Mouse (Mus musculus) myocyte (in vitro differentiated cells): ENCODE results near the gene Zfp790. TPM values are rescaled to one million over a fixed set of nuclear protein-coding genes. Genes with fewer than 3 reads are reported as not detected.

Experiments used
- H3K27me3 ChIP-seq: one replicate; pipeline ENCODE4 v1.6.1; 2011; ENCODE audit not compliant: control insufficient read depth, insufficient read depth, insufficient read length
- H3K36me3 ChIP-seq: one replicate; pipeline ENCODE4 v1.6.1; 2011; ENCODE audit not compliant: control insufficient read depth, insufficient read depth
- H3K4me2 ChIP-seq: one replicate; pipeline ENCODE4 v1.6.1; 2011; ENCODE audit warnings: low read depth, control low read depth
- H3K4me3 ChIP-seq: one replicate; pipeline ENCODE4 v1.5.1; 2011; ENCODE audit warnings: mild to moderate bottlenecking, control low read depth, moderate library complexity
- H3K79me2 ChIP-seq: one replicate; pipeline ENCODE4 v1.6.1; 2011; ENCODE audit not compliant: control insufficient read depth, insufficient read depth
- H3ac ChIP-seq: one replicate; pipeline ENCODE4 v1.6.1; 2011; ENCODE audit not compliant: control insufficient read depth, insufficient read length
- CEBPB ChIP-seq: IDR thresholded peaks from 2 replicates; pipeline ENCODE4 v1.6.1; 2011; ENCODE audit warnings: mild to moderate bottlenecking, moderate library complexity; ENCODE audit not compliant: poor library complexity, insufficient read depth, severe bottlenecking
- E2F4 ChIP-seq: IDR thresholded peaks from one replicate; pipeline ENCODE4 v1.6.1; 2011; ENCODE audit warnings: mild to moderate bottlenecking, control low read depth, moderate library complexity; ENCODE audit not compliant: insufficient read depth
- MAX ChIP-seq: IDR thresholded peaks from one replicate; pipeline ENCODE4 v1.6.1; 2011; ENCODE audit warnings: low read depth, mild to moderate bottlenecking, control low read depth
- MYOD1 ChIP-seq, 3 experiments: IDR thresholded peaks; one replicate each; pipeline ENCODE4 v1.6.1; 2011; ENCODE audit warnings: control low read depth in 2 of 3, low read depth in 2 of 3, mild to moderate bottlenecking in 2 of 3, moderate library complexity in 1 of 3; ENCODE audit not compliant: insufficient read length in 2 of 3, control insufficient read depth in 1 of 3
- MYOG ChIP-seq, 3 experiments: IDR thresholded peaks; one replicate each; pipeline ENCODE4 v1.6.1; 2011; ENCODE audit warnings: control low read depth in 2 of 3, low read depth in 2 of 3, mild to moderate bottlenecking in 2 of 3; ENCODE audit not compliant: insufficient read length in 2 of 3, control insufficient read depth in 1 of 3, insufficient read depth in 1 of 3
- POLR2A ChIP-seq: IDR thresholded peaks from one replicate; pipeline ENCODE4 v1.6.1; 2011; ENCODE audit warnings: low read depth, mild to moderate bottlenecking, control low read depth, moderate library complexity; ENCODE audit not compliant: insufficient read length
- POLR2AphosphoS2 ChIP-seq: IDR thresholded peaks from one replicate; pipeline ENCODE4 v1.6.1; 2011; ENCODE audit warnings: low read depth, control low read depth; ENCODE audit not compliant: insufficient read length
- REST ChIP-seq: IDR thresholded peaks from one replicate; pipeline ENCODE4 v1.6.1; 2011; ENCODE audit warnings: mild to moderate bottlenecking, control low read depth, moderate library complexity; ENCODE audit not compliant: insufficient read depth, insufficient read length
- SRF ChIP-seq: IDR thresholded peaks from one replicate; pipeline ENCODE4 v1.6.1; 2011; ENCODE audit warnings: low read depth; ENCODE audit not compliant: control insufficient read depth, insufficient read length
- TCF12 ChIP-seq: IDR thresholded peaks from one replicate; pipeline ENCODE4 v1.6.1; 2011; ENCODE audit warnings: mild to moderate bottlenecking, control low read depth; ENCODE audit not compliant: poor library complexity, insufficient read depth, severe bottlenecking
- TCF3 ChIP-seq: IDR thresholded peaks from one replicate; pipeline ENCODE4 v1.6.1; 2011; ENCODE audit warnings: low read depth, control low read depth; ENCODE audit not compliant: insufficient read length
- USF1 ChIP-seq: IDR thresholded peaks from one replicate; pipeline ENCODE4 v1.6.1; 2011; ENCODE audit warnings: low read depth, mild to moderate bottlenecking, control low read depth, moderate library complexity
- polyA plus RNA-seq: library from polyadenylated mRNA; unstranded; fragments of >200 nt; fragmentation: generic; extraction: Trizol; gene quantifications from one replicate; pipeline ENCODE4 v1.2.1, GENCODE M21; 2012; ENCODE audit warnings: missing spikeins

The Zfp790 gene
- polyA plus RNA-seq, 1 experiment, result 5.1 TPM

DNA sequence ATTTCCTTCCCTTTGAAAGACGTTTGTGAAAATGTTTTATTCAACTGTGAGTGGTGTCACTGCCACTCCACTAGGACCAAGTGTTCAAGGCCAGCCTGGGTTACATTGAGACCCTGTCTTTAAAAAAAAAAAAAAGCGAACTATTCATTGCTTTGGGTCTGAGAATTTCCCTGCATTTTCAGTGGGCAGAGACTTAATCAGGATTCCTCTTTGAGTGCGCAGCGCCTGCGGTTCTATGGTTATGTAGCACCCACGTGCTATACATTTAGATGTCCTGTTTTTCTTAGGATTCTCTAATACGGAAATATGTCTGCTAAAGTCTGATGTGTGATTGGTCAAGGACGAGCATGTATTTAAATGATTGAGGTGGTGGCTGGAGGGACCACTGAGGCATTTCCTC lies 30.9 kb upstream of the Zfp790 start:
- Histone ChIP-seq H3K4me2 (peak overlapping the region; percentile 86), H3K79me2 (no peaks in the 10 kb centered on the region), H3K27me3 (no peaks in the 10 kb centered on the region), H3K4me3 (peak overlapping the region; percentile 64), H3ac (peak overlapping the region; percentile 76), H3K36me3 (no peaks in the 10 kb centered on the region)
- no peak for TF ChIP-seq TCF12
- no peak for TF ChIP-seq CEBPB
- no peak for TF ChIP-seq MYOG (IDR thresholded peaks at IDR 0.05; ENCODE audit: control insufficient read depth in 1 of 3, insufficient read depth in 1 of 3, insufficient read length in 2 of 3, low read depth in 2 of 3)
- no peak for TF ChIP-seq POLR2AphosphoS2
- no peak for TF ChIP-seq MYOD1 (IDR thresholded peaks at IDR 0.05; ENCODE audit: control insufficient read depth in 1 of 3, insufficient read length in 2 of 3, low read depth in 2 of 3)
- no peak for TF ChIP-seq TCF3
- TF ChIP-seq USF1, result no peak
- TF ChIP-seq MAX, result no peak
- no peak for TF ChIP-seq E2F4
- no peak for TF ChIP-seq SRF
- no peak for TF ChIP-seq REST

DNA sequence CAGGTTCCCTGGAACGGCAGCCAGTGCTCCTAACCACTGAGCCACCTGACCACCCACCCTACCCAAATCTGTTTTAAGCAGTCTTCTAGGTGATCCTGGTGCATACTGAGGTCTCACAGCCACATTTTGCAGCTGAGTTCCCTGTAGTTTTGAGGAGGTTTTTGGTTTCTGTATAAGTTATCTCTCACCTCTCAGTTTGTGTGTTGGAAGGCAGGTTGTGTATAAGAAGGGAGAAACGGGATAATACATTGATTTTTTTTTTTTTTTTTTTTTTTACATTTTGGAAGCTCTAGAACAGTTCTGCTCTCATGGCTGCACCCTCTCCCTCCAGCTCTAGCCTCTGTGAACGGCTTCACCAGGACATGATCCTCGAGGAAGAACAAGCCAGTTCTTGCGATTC lies 30.0 kb upstream of the Zfp790 start:
- Histone ChIP-seq H3ac (no peak overlapping the region), H3K79me2 (no peaks in the 10 kb centered on the region), H3K4me3 (no peak overlapping the region), H3K4me2 (peak overlapping the region; percentile 34), H3K27me3 (no peaks in the 10 kb centered on the region), H3K36me3 (no peaks in the 10 kb centered on the region)
- TF ChIP-seq MAX, result no peak
- TF ChIP-seq REST, result no peak
- no peak for TF ChIP-seq POLR2AphosphoS2
- TF ChIP-seq USF1, result no peak

DNA sequence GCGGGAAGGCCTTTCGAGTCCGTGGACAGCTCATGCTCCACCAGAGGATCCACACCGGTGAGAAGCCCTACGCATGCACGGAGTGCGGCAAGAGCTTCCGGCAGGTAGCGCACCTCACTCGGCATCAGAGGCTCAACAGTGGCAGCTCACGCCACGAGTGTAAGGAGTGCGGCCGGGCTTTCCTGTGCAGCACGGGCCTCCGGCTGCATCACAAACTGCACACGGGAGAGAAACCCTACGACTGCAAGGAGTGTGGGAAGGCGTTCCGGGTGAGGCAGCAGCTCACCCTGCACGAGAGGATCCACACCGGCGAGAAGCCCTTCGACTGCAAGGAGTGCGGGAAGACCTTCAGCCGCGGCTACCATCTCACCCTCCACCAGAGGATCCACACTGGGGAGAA lies 23.0 kb upstream of the Zfp790 start:
- TF ChIP-seq MYOG (IDR thresholded peaks at IDR 0.05; ENCODE audit: control insufficient read depth in 1 of 3, insufficient read depth in 1 of 3, insufficient read length in 2 of 3, low read depth in 2 of 3), result no peak
- no peak for TF ChIP-seq POLR2A
- TF ChIP-seq REST, result no peak
- no peak for TF ChIP-seq USF1
- no peak for TF ChIP-seq E2F4
- no peak for TF ChIP-seq TCF12
- no peak for TF ChIP-seq MAX
- no peak for TF ChIP-seq POLR2AphosphoS2
- no peak for TF ChIP-seq TCF3
- no peak for TF ChIP-seq MYOD1 (IDR thresholded peaks at IDR 0.05; ENCODE audit: control insufficient read depth in 1 of 3, insufficient read length in 2 of 3, low read depth in 2 of 3)
- TF ChIP-seq CEBPB, result no peak
- TF ChIP-seq SRF, result no peak
- H3K4me3 ChIP-seq, result no peak overlapping the region

DNA sequence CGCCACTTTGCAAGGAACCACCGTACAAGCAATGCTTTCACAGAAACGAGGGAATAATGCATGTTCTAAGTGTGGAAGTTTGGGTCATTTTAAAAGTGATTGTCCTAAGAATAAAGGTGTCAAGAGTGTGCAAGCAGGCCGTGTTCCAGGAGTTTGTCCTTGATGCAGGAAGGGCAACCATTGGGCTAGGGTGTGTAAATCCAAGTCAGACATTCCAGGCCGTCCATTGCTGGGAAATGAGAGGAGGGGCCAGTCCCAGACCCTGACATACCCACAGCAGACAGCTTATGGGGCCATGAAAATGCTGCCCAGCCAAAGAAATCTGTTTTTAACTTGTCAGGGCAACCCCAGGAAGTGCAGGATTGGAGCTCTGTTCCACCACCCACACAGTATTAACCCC lies 8.9 kb upstream of the Zfp790 start:
- Histone ChIP-seq H3K4me2 (no peak overlapping the region), H3K36me3 (no peaks in the 10 kb centered on the region), H3K79me2 (no peaks in the 10 kb centered on the region), H3ac (no peak overlapping the region), H3K4me3 (no peak overlapping the region), H3K27me3 (no peaks in the 10 kb centered on the region)
- TF ChIP-seq REST, result no peak
- no peak for TF ChIP-seq TCF3
- TF ChIP-seq POLR2A, result no peak
- no peak for TF ChIP-seq TCF12
- TF ChIP-seq POLR2AphosphoS2, result no peak
- TF ChIP-seq MYOD1 (IDR thresholded peaks at IDR 0.05; ENCODE audit: control insufficient read depth in 1 of 3, insufficient read length in 2 of 3, low read depth in 2 of 3), result no peak
- TF ChIP-seq MAX, result no peak
- no peak for TF ChIP-seq USF1
- TF ChIP-seq MYOG (IDR thresholded peaks at IDR 0.05; ENCODE audit: control insufficient read depth in 1 of 3, insufficient read depth in 1 of 3, insufficient read length in 2 of 3, low read depth in 2 of 3), result no peak
- no peak for TF ChIP-seq E2F4
- no peak for TF ChIP-seq CEBPB
- no peak for TF ChIP-seq SRF

More for the DNA sequence above, 23.0 kb upstream of the Zfp790 start:
- Histone ChIP-seq H3K36me3 (no peaks in the 10 kb centered on the region), H3K79me2 (no peaks in the 10 kb centered on the region), H3K4me2 (no peak overlapping the region), H3ac (no peak overlapping the region), H3K27me3 (no peaks in the 10 kb centered on the region)

DNA sequence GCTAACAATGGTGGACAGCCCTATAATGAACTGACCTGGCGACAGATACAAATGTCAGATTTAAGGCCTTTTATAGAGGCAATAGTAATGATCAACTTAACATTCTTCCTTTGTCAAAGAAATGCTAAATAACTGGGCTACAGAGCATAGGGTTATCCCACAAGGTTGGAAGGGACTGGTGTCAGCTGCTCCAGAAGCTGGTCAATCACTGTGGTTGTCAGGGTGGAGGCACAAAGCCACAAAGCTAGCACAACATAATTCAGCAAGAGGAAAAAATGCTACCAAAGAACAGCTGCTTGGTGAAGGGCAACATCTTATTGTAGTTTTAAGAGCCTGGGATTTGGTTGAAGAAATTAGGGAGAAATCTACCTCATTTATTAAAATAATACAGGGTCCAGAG lies 3.7 kb upstream of the Zfp790 start:
- H3K79me2 ChIP-seq, result peaks cover 8% of the 10 kb centered on the region
- no peaks in the 10 kb centered on the region for H3K36me3 ChIP-seq
- TF ChIP-seq E2F4 (no peak), SRF (no peak), MAX (no peak), MYOG (IDR thresholded peaks at IDR 0.05; ENCODE audit: control insufficient read depth in 1 of 3, insufficient read depth in 1 of 3, insufficient read length in 2 of 3, low read depth in 2 of 3) (peak in 2 of 3 experiments; percentile 71 to 74), CEBPB (no peak), USF1 (no peak), TCF3 (no peak), POLR2AphosphoS2 (no peak), REST (no peak), MYOD1 (IDR thresholded peaks at IDR 0.05; ENCODE audit: control insufficient read depth in 1 of 3, insufficient read length in 2 of 3, low read depth in 2 of 3) (peak in 1 of 3 experiments; percentile 75), POLR2A (no peak)
- no peaks in the 10 kb centered on the region for H3K27me3 ChIP-seq
- H3K4me2 ChIP-seq, result peak overlapping the region; percentile 47
- H3ac ChIP-seq, result no peak overlapping the region
- H3K4me3 ChIP-seq, result no peak overlapping the region
